Mouse (Mus musculus) lung, postnatal 0 days (tissue): ENCODE data around the gene Arid1a.

Experiments used
- CTCF ChIP-seq: IDR thresholded peaks from 2 replicates; pipeline ENCODE4 v1.5.1; 2016; ENCODE audit warnings: antibody characterized with exemption, mild to moderate bottlenecking
- EP300 ChIP-seq: IDR thresholded peaks from 2 replicates; pipeline ENCODE4 v1.6.1; 2016; ENCODE audit warnings: antibody characterized with exemption, mild to moderate bottlenecking, control low read depth

GRCm38 (mm10) chr4:133711307-133712076 lies 45.1 kb downstream of the Arid1a start:
- TF ChIP-seq EP300, result no peak
- TF ChIP-seq CTCF, result no peak
